Mouse (Mus musculus) right cerebral cortex, adult 18-20 months (tissue): ENCODE measurements around the gene Slc18b1.
"Not testable (repeated sequence)": the region's sequence is repeated elsewhere in the genome, so short reads cannot be mapped to it uniquely, and the experiment has no call there.

Experiments
- DNase-seq: peaks from one replicate; pipeline ENCODE4 v3.0.0; 2022; ENCODE audit warnings: mixed read lengths

The Slc18b1 gene

DNA sequence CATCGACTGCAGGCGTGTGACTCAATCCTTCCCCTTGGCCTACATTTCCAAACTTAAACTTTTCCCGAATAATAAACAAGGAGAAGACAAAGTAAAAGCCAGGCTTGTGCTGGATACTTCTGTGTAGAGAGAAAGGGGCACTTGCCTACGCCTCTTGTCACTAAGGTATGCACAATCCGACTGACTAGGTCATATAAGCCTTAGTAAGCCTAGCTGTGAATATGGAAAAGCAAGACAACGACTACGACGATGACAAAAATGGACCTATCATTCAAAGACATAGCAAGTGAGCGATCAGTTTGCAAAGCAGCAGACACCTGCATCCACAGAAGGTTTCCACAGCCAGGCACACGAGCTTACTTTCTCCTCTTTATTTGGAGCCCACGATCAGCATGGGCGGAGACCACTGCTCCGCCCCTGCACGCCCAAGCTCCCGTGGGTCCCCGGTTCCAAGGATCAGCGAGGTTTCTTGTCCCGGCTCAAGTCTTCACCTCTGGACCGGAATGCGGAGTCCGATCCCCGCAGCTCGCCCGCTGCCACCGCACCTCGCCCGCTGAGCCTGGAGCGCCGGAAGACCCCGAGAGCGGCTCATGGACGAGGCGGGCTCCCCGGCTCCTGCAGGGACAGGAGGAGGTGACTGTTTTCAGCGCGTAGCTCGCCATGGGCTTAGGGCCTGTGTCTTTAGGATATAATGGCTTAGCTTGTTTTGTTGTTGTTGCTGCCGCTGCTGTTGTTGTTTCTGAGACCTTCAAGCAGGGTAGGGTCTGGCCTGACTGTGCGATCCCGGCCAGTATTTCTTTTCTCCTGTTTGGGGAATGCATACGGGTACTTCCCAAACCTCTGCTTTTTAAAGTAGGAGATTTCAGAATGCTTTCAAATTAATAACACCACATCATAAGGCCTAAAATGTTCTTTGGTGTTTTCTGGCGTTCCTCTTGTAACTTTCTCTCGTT is at the start of gene Slc18b1:
Gene Slc18b1, plus strand, starts transcription at position 436 of the 953 bp plus-strand sequence.
- peak; percentile 45 for DNase-seq

DNA sequence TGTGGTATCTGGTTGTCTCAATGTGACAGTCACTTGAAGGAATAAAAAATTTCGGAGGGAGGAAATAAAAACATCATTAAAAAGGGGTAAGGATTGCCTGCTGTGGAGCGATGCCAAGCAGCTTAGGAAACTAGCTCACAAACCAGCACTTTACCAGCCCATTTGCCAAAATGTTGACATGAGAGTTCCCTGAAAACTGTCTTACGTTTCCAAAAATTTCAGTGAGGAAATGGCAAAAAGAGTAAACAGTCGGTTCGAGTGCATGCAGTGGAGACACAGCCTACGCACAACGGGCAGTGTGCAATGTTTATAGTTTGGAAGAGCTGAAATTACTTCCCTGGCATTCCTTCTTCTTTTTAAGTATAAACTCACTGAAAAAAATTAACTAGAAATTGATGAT is 42.6 kb upstream of the Slc18b1 start:
- DNase-seq = no peak

DNA sequence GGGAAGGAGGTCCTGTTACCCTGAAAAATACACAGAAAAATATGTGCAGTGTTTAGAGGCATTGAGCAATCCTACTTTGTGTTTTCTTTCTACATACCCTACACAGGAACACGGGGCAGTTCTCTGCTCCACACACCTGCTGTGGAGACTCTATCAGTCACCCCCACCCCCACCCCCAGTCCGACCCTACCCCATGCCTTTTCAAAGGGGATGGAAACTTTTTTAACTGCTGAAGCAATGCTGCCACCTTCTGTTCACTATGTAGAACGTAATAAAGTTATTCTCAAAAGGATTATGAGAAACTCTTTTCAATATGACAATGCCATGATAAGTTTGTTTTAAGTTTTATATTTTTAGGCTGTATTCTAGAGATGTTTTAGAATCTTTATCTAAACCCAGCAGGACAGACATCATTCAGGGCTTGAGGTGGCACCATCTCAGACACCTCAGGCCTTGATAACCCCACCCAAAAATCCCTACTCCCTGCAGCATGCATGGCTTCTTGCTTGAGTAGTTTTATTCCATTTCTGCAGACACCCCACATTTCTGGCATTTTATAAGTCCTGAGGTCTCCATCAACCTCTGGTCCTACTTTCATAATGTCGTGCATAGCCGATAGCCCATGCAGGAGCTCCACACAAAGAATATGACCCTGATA is 19.4 kb upstream of the Slc18b1 start:
- DNase-seq = no peak

DNA sequence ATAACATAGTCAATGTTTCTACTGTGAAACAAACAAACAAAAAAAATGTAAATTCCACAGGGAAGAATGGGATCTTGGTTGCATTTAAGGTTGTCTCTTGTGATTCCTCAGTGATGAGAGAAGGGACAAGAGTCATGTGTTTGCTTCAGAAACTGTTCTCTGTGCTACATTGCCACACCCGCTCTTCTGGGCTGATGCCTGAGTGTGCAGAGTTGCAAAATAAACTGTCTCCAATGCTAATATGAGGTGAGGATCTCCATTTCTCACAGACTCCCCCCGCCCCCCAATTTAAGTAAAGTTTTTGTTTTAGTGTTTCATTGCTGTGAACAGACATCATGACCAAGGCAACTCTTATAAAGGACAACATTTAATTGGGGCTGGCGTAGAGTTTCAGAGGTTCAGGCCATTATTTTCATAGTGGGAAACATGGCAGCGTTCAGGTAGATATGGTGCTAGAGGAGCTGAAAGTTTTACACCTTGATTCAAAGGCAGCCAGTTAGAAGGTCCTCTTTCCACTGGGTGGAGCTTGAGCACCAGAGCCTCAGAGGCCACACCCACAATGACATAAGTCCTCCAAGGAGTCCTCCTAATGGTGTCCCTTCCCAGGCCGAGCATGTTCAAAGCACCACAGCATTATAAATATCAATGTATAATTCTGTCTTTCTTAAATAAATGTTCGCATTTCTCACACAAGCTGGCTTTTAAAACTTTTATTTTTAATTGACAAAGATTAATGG is 16.1 kb upstream of the Slc18b1 start:
- no peak for DNase-seq

DNA sequence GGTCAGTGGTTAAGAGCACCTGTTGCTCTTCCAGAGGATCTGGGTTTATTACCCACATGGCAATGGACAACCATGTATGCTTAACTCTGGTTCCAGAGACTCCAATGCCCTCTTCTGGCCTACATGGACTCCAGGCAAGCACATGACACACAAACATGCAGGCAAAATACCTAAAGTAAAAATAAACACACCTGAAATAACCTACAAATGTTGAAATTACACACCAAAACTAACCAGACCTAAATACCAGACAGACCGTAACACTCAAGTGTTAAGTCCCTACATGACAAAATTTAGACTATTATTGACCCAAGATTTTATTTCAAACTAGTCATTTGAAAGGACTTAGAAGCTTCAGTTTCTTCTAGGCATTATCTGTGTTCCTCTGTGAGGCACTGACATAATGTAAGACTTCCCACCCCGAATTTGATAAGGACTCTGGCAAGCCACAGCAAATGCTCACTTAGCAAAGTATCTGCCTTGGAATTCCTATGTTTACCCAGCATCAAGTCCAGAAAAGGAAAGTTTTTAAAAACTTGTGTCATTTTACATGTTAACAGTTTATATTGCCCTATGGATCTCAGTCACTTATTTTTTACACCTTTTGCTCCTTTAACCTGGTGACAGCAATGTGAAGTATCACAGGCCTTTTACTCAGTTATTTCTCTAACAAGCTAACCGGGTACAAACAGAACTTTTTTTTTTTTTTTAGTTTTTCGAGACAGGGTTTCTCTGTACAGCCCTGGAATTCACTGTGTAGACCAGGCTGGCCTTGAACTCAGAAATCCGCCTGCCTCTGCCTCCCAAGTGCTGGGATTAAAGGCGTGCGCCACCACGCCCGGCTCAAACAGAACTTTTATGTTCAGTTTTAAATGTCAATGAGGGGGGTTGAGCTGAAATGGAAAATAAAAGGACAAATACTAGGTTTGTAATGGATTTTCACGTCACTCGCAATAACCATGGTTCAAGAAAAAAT is 14.7 kb upstream of the Slc18b1 start:
- no peak for DNase-seq

DNA sequence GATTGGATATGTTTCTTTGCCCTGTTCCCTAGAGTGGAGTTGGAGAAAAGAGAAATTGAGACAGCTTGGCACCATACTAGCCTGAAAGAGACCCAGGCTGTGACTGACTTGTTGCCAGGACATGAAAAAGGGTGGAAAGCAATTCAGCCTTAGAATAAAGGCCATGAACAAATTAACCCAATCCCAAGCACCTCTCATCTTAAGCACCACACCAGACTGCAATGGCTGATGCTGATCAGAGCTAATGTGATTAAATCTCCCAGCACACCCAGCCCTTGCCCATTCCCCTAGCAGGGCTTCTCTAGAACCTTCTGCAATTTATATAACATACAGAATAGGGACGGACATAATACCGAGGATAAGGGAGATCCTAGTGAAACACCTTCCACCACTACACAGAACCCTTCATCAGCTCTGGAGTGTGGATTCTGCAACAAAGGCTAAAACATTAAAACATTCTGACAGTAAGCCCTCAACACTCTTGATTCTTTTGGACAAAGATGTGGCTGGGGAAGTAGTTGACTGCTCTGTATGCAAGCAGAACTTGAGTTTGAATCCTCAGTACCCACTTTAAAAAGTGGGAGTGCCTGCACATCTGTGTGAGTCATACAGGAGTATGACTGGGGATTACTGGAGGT is 13.8 kb upstream of the Slc18b1 start:
- DNase-seq = no peak

DNA sequence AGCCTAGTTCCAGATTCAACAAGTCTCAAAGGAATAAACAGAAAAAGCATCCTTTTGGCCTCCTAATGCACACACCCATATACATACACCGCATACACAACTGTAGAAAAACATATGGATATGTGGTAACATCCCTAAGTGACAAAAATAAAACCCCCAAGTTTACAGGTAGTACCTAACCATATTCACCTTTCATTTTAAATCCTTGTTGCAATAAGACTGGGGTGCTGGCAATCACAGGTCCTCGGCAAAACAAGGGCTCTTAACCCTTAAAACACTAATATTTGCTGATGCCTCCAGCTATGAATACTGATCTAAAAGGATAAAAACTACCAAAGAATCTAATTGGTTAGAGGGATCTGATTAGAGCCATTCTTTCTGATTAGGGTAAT is 13.3 kb upstream of the Slc18b1 start:
- DNase-seq = no peak

DNA sequence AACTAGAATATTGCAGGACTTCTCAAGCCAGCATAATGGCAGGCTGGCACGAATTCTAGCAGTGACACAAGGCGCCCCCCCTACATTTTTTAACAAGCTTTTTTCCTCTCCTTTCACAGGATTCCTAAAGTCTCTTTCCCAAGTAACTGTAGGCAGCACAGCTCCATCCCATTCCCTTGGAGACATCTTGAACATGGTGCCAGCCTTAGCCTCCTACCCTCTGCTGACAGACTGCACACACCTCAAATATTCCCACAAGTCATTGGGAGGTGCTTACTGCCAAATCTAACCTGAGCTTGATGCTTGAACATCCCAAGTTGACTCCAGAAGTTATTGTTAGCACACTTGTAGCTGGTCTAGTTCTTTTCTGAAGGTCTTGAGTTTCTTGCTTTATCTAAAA is 12.7 kb upstream of the Slc18b1 start:
- no peak for DNase-seq

DNA sequence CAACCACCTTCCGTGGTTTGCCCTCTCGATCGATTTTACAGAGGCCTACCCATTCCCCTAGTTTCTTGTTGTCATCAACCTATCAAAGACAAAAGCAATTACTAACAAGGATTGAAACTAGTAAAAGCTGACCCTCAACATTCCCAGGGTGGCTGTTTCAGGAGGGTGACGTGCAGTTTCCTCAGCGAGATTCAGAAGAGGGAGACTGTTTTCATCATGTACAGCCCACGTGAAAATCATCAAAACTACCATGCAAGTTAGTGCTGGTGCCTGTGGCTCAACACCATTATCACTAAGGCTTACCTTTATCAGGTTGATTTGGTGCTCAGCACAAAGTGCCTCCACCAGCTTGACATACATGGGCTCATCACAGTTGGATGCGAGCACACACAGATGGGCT is 11.2 kb upstream of the Slc18b1 start:
- not testable (repeated sequence) for DNase-seq

DNA sequence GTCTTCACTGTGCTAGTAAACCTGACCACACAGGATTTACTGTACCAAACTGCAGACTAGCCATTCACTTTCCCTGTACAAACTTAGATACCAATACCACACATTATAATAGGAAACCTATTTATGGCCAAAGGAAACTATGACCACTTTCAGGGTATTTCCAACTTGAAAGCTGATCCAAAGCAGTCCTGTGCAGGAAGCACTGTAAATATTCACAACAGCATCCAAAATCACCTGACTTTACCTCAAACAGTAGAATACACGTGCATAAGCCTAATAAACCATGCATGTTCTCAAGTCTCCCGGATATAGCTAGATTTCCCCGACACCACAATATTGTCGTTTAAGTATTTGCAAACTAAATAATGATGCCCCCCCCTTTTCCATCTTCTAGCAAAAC is 10.7 kb upstream of the Slc18b1 start:
- DNase-seq = no peak

DNA sequence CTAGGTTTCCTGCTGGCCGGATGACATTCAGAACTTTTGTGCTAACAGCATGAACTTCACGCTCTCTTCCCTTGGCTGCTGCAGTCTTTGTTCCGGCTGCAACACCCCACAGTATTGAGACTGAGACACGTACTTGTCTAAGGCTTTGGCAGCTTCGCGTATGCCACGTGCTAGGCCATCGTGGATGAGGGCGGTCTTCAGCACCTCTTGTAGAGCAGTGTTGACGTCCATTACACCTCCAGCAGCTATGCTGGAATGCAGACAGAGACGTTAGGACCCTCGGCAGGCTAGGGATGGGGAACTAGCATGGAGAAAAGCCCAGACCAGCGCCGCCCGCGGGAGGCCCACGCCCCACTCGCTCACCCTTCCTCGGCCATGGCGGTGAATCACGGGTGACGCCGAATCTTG is 10.2 kb upstream of the Slc18b1 start:
- DNase-seq = not testable (repeated sequence)

DNA sequence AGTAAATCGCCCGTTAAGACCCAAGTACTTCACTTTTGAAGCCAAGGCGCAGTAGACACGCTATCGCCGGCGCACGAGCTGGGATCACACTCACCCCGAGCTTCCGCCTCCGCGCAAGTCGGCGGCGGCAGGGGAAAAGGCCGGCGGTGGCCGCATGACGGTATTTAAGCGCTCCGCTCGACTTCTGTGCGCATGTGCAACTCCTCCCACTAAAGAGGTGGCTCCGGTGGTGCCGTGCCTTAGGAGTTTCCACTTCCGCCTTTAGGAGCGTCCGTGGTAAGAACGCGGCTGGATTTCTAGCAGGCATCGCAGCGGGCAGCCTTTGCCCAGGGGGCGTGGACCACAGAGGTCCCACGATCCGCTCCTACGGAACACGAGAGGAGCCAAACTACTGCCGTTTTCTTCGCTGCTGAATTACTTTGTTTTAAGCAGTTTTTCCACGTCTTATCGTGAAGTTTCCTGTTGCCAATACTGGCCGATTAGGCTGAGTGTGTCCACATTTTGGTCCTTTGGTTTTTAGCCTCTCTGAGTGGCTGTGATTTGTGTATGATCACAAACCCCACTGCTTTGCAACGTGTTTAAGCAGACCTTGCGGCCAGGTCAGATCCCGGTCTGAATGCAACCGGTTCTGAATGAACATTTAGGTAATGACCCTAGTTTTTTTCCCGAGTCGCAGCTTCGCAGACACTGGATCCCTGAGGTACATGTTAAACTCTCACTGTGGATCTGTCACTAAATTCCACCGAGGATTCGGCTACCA is 9.5 kb upstream of the Slc18b1 start, which contains the start of gene Rps12:
Gene Rps12, minus strand, starts transcription at position 214 of the 760 bp plus-strand sequence.
- DNase-seq = peak; percentile 98

DNA sequence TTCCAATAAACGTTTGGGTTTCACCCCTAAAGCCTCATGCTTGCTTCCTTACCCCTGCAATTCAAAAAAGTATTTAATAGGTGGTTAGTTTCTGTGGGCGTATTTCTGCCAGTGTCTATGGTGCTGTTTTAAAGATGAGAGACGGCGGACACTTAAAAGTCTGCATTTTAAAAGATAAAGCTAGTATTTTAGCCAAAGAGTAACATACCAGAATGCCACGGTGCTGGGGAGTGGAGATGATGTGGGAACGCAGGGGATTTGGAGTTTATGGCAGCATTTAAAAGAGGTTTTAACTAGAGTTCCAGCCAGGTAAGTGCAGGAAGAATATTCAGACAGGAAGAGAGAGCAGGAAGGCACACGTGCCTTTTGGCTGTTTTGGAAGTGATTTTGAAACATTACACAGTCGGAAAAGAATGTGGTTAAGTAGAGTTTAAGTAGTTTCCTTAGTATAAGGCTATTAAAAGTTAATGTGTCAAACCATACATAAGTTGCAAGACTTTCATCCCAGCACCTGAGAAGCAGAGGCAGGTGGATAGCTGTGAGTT is 8.7 kb upstream of the Slc18b1 start:
- no peak for DNase-seq

DNA sequence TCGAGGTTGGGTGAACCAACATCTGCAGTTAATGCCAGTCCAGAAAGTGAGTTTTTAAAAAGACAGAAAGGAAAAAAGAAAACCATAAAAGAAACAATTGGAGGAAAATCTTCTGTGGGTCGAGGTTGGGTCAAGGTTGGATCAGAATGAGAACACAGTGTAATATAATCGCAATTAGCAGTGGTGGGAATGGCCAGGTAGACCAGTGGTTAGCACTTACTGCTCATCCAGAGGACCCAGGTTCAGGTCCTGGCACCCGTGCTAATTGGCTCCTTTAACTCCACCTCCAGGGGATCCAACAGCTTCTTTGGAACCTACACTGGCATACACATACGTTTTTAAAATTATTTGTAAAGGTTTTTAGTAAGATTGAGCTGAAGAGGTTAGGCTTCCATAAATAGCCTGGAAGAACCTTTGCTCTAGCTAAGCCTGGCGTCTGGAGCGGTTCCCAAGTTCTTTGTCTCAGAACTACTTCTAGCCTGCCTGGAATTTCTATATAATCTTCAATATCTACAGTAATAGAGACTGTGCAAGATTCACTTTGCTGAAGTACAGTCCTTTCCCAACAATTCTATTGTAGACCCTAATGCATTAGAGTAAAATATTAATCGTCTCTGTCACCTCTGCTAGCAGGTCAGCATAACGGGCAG is 790 bp upstream of the Slc18b1 start:
- no peak for DNase-seq

DNA sequence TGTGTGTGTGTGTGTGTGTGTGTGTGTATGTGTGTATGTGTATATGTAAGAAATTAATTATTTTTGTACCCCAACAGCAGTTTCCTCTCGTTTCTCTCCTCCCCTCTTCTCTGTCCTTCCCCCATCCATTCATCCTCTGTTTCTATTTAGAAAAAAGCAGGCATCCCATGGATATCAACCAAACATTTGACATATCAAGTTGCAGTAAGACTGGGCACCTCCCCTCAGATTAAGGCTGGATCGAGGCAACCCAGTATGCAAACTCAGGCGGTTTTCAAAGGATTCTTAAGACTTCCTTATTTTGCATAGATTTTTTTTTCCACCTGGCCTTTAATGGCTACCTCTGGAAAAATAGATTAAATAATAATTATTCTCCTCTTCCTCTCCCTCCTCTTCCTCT is 820 bp downstream of the Slc18b1 start:
- no peak for DNase-seq

DNA sequence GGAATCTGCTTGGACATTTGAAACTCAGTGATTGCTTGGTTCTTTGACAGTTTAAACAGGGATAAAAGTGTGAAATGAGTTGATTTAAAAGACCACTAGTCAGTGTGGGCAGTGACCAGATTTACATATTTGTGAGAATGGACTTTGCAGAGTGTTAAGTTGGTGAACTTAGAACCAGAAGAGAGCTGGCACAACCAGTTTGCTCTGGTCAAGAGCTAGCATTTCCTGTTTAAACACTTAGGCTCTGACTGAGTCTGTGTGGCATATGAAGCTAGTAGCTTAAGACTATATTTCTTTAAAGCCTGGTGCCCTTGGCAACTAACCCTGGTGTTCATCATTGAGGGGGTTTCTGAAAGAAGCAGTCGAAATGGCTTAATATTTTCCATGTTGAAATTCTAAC is 1.4 kb downstream of the Slc18b1 start:
- no peak for DNase-seq

DNA sequence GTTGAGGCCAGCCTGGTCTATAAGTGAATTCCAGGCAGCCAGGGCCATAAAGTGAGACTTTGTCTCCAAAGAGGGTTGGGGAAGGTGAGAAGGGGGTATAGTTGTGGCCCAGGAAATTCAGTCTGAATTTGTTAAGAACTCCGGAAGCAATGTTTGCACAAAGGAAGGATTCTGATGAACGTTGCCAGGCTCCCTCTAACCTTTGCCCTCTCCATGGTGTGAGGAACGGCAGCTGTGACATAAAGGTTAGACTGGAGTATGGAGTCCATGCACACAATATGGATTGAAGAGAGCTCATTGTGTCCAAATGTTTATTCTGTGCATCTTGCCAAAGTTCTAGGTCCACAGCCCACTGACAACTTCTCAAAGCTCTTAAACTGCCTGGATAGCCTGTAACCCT is 3.1 kb downstream of the Slc18b1 start:
- no peak for DNase-seq

DNA sequence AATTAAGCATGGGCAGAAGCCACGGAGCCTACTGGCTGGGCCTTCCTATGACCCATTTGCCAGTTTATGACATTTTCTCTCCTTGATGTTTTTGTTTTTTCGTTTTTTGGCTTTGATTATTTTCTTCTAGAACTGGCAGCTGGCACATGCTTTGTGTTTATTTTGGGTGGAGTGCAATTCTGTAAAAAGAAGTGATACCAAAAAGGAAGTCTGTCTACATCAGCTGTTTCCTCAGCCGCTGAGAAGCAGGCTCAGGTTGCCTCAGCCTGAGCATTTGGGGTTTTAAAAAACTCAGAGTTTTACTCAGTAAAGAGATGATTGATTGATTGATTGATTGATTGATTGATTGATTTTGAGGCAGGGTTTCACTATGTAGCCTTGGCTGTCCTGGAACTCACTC is 6.1 kb downstream of the Slc18b1 start:
- no peak for DNase-seq

DNA sequence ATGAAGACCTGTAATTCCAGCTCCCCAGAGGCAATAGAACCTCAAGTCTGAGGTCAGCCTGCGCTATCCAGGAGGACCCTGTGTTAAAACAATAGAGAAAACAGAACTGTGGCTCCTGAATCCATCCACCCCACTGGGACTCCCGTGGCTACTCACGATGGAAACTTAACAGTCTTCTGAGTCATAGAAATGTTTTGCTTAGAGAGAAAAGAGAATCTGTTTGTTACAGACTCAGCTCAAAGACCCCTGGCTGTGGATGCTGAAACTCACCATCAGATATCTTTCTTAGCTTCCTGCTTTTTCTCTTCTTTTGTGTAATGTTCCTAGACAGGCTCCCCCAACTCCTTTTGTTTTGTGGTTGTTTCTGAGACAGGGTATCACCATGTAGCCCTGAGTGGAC is 7.9 kb downstream of the Slc18b1 start:
- DNase-seq = no peak

DNA sequence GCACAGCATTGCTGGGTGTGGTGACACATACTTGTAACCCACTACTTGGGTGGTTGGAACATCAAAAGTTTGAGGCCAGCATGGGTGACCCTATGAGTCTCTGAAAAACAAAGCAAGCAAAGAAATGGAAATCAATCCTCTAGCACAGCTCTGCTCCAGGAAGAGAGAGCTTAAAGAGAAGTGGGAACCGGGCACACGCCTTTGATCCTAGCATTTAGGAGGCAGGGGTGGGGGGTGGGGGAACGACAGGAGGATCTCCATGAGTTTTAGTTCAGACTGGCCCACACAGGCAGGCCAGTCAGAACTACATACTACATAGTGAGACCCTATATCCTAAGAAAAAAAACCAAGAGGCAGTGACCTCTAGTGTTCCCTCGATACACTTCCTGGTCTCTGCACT is 9.4 kb downstream of the Slc18b1 start:
- DNase-seq = no peak
